Mouse (Mus musculus): Measurements from ENCODE around the gene Hlx.

Hlx gene

DNA sequence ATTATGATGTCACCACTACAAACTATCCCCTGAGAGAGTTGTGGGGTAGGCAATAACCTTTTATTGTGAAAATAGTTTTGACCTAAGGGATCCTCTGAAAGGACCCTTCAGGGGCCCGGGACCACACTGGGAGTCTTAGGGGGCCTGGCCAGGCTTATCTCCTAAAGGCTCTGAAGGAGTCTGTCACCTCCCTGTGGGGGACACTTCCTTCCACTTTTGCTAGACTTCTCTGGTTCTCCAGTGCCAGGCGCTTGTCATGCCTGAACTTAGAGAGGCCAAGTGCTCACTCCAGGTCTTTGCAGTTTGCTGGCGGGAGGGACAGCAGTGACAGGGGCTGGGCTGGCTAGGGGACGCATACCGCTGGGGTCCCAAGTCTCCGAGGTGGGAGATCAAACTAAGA, 16.3 kb downstream of the Hlx start:
- DNase-seq (ENCODE audit: low spot score), result no peak

DNA sequence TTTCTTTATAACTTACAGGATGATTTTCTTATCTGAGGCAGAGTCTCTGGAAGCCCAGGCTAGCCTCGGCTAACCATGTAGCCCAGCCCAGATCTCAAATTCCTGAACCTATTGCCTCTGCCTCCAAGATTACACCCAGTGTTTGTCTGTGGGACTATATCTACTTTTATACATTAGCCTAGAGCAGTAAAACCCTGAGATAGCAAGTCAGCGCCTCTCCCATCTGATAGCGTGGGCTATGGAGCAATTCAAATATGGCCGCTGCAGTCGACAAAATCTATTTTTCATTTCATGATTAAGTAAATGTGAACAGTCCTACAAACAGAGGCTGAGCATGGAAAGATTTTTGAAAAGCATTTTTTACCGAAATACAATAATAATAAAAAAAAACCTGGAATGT, 16.7 kb downstream of the Hlx start:
- no peak for DNase-seq (ENCODE audit: low spot score)

DNA sequence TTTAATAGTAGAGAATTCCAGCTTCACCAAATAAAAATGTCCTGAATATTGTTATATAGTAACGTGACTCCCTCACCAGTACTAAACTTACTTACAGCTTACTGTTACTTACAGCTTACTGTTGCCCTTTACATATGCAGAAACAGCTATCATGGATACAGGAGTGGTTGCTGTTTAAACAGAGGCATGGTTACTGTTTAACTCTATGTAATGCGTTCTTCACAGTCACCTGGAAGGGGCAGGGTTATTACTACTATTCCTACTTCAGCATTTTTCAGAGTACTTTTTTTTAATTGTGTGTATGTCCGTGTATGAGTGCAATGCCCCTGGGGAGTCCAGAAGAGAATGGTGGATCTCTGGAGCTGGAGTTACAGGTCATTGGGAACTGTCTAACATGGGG, 17.9 kb downstream of the Hlx start:
- DNase-seq (ENCODE audit: low spot score), result no peak

DNA sequence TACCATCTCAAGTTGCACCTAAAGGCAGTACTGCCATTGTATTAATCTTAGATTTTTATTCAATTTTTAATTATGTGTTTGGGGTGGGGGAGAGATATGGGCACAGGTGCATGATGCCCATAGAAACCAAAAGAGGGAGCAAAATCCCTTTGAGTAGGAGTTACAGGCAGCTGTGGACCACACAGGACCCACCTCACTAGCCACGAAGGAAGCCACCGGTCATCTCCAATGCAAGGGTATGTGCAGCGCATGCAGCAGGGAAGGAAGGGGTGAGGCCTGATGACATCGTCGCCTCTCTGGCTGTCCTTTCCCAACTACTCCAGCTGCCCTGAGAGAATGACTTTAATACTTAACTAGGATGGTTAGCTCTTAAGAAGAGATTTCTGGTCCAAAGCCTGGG, 18.7 kb downstream of the Hlx start:
- DNase-seq (ENCODE audit: low spot score), result no peak

DNA sequence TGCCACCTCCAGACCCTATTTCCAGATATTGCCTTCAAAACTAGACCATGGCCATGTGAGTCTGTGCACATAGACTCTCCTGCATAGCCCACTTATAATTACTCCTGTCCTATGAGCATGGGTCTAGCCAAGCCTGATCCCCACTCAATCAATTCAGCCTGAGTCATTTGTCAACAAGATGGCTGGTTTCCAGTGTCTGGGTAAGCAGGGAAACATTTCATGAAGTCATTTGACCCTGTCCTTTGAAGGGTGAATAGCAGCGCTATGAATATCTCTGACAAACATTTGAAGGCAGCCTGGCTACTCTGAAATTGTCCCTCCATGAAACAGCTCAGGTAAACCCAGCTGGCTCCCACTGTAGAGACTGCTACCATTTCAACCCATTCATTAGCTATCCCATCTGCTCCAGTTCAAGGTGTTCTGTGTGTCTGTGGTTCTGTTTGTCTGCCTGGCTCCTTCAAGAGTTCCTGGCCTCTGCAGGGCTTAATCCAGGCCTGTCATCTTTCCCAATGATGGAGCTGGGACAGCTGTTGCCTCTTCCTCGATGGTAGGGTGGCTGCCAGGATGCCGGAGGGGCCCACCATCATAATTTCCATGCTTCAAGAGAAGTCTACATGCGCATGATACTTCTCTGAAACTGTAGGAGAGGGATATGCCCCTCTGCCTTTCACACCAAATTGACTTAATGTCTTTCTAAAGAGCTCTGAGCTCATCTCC, 24.7 kb downstream of the Hlx start:
- peak; percentile 22 for DNase-seq (ENCODE audit: low spot score)

DNA sequence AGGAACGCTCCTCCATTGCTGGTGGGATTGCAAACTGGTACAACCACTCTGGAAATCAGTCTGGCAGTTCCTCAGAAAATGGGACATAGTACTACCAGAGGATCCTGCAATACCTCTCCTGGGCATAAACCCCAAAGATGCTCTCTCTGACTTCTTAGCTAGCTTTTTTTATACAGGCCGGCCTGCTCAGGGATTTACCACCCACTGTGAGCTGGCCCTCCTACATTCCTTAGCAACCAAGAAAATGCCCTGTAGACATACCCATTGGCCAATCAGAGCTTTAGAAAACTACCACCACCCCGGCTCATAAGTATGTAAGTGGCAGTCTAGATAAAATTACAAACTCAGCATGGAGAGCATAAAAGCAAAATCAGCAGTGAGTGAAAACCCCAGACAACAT, 27.5 kb downstream of the Hlx start:
- DNase-seq (ENCODE audit: low spot score), result no peak

DNA sequence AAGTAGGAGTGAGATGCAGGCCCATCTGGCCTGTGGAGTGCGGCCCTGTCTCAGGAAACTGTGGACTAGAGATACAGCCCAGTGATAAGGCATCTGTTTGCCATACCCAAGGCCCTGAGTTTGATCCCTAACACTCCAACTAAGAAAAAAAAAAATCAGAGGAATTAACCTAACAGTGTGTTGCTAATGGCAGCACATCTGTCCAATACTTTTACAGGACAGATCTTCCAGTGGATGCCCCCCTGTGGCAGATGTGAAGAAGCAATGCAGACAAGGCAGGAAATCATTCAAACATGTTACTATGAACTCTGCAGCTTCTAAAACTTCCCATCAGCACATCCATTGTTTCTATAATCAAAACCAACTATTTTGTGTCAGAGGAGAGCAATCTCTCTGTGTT, 33.1 kb downstream of the Hlx start:
- DNase-seq (ENCODE audit: low spot score), result no peak

DNA sequence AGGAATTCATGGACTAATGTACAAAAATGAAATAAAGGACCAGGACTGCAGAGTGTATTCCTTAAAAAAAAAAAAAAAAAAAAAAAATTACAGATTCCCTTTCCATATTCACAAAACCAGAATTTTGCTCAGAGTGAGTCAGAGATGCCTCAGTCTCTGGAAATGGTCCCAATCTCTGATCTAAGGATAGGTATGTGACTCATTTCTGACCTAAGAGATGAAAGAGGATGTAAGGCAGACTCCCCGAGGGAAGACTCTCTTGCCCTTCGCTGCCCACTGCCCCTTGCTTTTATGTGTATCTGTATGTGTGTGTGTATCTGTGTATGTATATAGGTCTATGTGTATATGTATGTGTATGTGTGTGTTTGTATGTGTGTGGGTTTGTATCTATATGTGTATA, 37.0 kb downstream of the Hlx start:
- peak; percentile 40 for DNase-seq (ENCODE audit: low spot score)

DNA sequence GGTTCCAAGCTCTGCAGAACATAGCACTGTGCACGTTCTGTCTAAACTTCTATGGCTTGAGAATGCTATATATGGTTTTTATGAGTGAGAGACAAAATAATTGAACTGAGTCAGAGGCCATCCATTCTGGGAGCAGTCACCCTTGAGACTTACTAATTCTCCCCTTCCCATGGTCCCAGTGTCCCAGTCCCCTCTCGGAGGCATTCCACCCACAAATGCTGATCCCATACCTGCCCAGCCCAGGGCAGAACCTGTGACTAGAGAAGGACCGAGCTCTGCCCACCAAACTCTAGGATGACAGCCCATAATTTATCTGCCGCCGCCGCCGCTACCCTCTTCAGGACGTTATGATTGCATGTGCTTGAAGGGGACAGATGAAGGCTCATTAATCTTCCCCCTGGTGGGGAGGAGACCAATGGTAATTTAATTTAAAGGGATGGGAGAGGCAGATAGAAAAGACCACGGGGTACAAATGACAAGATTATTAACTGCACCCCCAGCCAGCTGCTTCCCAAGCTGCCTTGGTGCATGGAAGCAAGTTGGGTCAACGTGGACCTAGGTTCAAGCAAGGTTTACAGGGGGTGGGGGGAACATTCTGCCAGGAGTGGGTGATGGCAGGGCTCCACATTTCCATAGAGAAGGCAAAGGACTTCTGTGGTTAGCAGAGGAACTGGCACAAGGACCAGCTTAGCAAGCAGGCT, 40.1 kb downstream of the Hlx start:
- DNase-seq (ENCODE audit: low spot score), result no peak

DNA sequence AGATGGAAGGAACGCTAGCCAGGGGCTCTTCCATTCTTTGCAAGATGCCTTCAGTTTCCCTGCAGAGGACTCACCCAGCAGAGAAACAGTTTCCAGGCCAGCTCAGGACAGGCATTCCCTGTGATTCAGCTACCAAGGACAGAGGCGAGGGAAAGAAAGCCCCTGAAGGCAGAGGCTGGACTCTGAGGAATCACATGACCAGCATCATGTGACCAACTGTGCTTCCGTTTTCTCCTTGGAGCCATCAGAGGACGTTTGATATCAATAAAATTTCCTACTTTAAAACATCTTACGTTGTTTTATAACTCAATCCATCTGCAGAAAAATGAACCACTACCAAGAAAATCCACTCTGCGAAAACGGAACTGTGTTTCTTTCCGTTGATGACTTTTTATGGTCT, 41.2 kb downstream of the Hlx start:
- DNase-seq (ENCODE audit: low spot score), result no peak

DNA sequence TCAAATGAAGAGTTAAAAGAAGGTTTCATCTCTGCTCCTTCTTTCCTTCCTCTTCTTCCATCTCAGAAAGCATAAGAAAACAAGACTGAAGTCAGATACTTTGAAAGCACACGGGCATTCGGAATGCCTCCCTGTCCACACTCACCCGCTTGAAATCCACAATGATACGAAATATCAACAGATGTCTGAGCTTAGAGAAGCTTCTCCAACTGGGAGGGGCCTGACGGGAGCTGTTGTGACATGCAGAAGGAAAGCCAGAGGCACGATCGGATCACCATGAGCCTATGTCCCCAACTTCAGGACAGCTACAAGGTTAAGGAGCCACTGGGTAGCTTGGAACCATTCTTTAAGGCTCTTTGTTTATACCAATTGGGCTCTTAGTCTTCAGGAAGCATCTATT, 44.4 kb downstream of the Hlx start:
- DNase-seq (ENCODE audit: low spot score), result no peak

DNA sequence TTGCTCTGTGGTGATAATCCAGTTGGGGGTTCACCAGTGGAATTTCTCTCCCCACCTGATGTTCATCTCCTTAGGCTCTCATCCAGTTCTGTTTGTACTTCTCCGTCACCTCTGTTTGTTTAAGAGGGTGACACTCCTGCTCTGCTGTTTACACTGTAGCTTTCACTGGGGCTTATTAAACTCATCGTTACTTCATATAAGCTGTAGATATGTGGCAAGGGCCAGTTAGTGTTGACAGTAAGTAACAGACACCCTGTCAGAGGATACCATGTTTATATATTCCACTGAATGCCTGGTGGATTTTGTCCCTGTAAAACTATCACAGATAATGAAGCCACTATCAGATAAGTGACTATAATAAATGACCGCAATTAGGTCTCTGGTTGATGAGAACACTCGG, 44.9 kb downstream of the Hlx start:
- DNase-seq (ENCODE audit: low spot score), result no peak

DNA sequence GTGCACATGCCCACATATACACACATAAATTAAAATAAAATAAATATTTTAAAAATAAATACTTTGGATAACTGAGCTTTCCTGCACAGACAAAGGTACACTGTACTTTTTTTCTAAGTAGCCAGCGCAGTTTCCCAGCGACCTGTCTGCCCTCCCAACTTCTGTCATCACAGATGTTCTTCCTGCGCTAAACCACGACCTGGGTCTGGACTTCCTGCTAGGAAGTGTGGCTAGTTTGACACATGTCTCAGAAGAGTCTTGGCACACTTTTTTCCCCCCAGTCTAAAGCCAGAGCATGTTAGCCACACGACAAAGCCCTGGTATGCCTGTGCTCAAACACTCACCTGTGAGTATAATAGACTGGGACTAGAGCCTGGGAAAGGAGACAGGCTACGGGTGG, 48.9 kb downstream of the Hlx start:
- no peak for DNase-seq (ENCODE audit: low spot score)

DNA sequence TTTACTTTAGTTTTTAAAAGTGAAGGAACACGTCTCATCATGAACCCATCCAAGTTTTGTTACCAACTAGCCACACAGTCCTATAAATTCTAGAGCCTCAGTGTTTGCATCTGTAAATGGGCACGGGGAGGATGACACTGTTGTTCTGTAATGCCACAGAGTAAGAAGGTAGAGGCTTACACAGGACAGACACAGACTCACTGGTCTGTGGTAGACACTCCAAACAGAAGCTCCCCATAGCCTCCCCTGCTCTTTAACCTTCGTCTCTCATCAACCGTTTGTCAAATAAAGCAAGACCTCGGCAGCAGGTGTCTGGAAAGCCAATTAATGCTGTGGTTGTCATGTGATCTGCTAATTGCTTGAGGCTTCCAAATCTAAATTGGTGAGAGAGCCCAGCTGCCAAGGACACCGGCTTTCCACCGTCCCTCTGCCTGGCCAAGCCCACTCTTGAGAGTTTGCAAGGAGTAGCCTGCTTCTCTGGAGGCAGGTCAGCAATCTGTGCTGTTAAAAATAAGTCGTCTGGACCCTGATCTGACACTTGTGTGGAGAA, 52.9 kb downstream of the Hlx start:
- no peak for DNase-seq (ENCODE audit: low spot score)

DNA sequence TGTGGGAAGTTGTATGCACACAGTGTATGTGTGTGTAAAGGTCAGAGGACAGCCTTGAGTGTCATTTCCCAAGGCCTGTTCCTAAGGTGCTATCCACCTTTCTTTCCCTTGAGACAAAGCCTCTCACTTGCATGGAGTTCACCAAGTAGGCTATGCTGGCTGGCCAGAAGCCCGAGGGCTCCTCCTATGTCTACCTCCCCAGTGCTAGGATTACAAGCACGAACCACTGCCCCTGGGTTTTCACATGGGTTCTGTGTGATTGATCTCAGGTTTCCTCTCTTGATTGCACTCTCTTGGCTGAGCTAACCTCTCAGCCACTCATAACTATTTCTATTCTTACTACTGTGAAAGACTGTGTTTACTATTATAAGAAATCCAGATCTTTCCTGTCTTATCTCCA, 54.8 kb downstream of the Hlx start:
- DNase-seq (ENCODE audit: low spot score), result no peak

Data from MN1 (cell line).